Mouse (Mus musculus) E14TG2a.4 (cell line): Measurements from ENCODE around the gene Tcp11l1.

Experiments used
- H3K27me3 ChIP-seq: 2 replicates; pipeline ENCODE4 v1.6.1; 2014; ENCODE audit warnings: low read length, control low read depth; ENCODE audit not compliant: insufficient read depth
- H3K36me3 ChIP-seq: 2 replicates; pipeline ENCODE4 v1.6.1; 2014; ENCODE audit warnings: low read length, control low read depth; ENCODE audit not compliant: insufficient read depth
- H3K4me1 ChIP-seq: replicated peaks from 2 replicates; pipeline ENCODE4 v1.6.1; 2014; ENCODE audit warnings: low read depth, low read length, control low read depth
- H3K4me3 ChIP-seq: replicated peaks from 2 replicates; pipeline ENCODE4 v1.5.1; 2014; ENCODE audit warnings: mild to moderate bottlenecking, low read length
- H3K9me3 ChIP-seq: 2 replicates; pipeline ENCODE4 v1.6.1; 2014; ENCODE audit warnings: low read length, control low read depth
- CTCF ChIP-seq: conservative IDR thresholded peaks from 2 replicates; pipeline ENCODE4 v1.5.1; 2014; ENCODE audit warnings: low read length
- NANOG ChIP-seq: IDR thresholded peaks from 2 replicates; pipeline ENCODE4 v1.6.1; 2014; ENCODE audit warnings: borderline replicate concordance, low read length, mixed read lengths
- POU5F1 ChIP-seq: IDR thresholded peaks from 2 replicates; pipeline ENCODE4 v1.6.1; 2014; ENCODE audit warnings: low read length, borderline replicate concordance

The Tcp11l1 gene

GRCm38 (mm10) chr2:104711585-104712485, at the start of gene Tcp11l1:
Tcp11l1 (minus strand) TSS chr2:104712169.
- TF ChIP-seq POU5F1 = no peak
- no peak for TF ChIP-seq CTCF
- TF ChIP-seq NANOG = no peak
- no peaks in the 10 kb centered on the region for H3K9me3 ChIP-seq
- peaks cover 18% of the 10 kb centered on the region for H3K27me3 ChIP-seq
- H3K4me1 ChIP-seq = peaks cover 36% of the 10 kb centered on the region
- peak within 1 kb of the TSS; percentile 87 for H3K4me3 ChIP-seq
- H3K36me3 ChIP-seq = no peaks in the 10 kb centered on the region

GRCm38 (mm10) chr2:104750611-104751010, 38.6 kb upstream of the Tcp11l1 start:
- Histone ChIP-seq H3K27me3 (no peaks in the 10 kb centered on the region), H3K9me3 (no peaks in the 10 kb centered on the region), H3K36me3 (peaks cover 4% of the 10 kb centered on the region; the same call in 1 of the 2 replicates), H3K4me3 (no peak overlapping the region), H3K4me1 (peaks cover 10% of the 10 kb centered on the region)
- TF ChIP-seq CTCF = peak; percentile 32
- TF ChIP-seq POU5F1 = no peak
- no peak for TF ChIP-seq NANOG

- Histone ChIP-seq H3K36me3 (peaks cover 4% of the 10 kb centered on the region; the same call in 1 of the 2 replicates), H3K27me3 (no peaks in the 10 kb centered on the region), H3K9me3 (no peaks in the 10 kb centered on the region), H3K4me3 (no peak overlapping the region), H3K4me1 (peaks cover 15% of the 10 kb centered on the region)
- TF ChIP-seq NANOG (no peak), CTCF (no peak)
Observed at GRCm38 (mm10) chr2:104748652-104749183, 36.7 kb upstream of the Tcp11l1 start.

GRCm38 (mm10) chr2:104746251-104746650, 34.3 kb upstream of the Tcp11l1 start:
- no peaks in the 10 kb centered on the region for H3K36me3 ChIP-seq
- no peak for TF ChIP-seq NANOG
- no peak for TF ChIP-seq CTCF
- TF ChIP-seq POU5F1 = no peak
- peaks cover 32% of the 10 kb centered on the region for H3K4me1 ChIP-seq
- H3K4me3 ChIP-seq = 0 out of 2 replicates have a peak overlapping the region, but pooled peaks have one; percentile 32
- H3K27me3 ChIP-seq = peaks cover 7% of the 10 kb centered on the region
- no peaks in the 10 kb centered on the region for H3K9me3 ChIP-seq

- Histone ChIP-seq H3K36me3 (no peaks in the 10 kb centered on the region), H3K4me1 (peaks cover 36% of the 10 kb centered on the region), H3K27me3 (peaks cover 19% of the 10 kb centered on the region), H3K4me3 (no peak overlapping the region), H3K9me3 (no peaks in the 10 kb centered on the region)
- TF ChIP-seq NANOG (no peak), POU5F1 (no peak), CTCF (no peak)
Observed at GRCm38 (mm10) chr2:104743971-104744370, 32.0 kb upstream of the Tcp11l1 start.

GRCm38 (mm10) chr2:104743160-104743559, 31.2 kb upstream of the Tcp11l1 start:
- Histone ChIP-seq H3K4me1 (peaks cover 36% of the 10 kb centered on the region), H3K4me3 (peak overlapping the region; percentile 87), H3K27me3 (peaks cover 19% of the 10 kb centered on the region), H3K9me3 (no peaks in the 10 kb centered on the region), H3K36me3 (no peaks in the 10 kb centered on the region)
- TF ChIP-seq POU5F1 (no peak), NANOG (no peak), CTCF (no peak)

GRCm38 (mm10) chr2:104742741-104743064, 30.7 kb upstream of the Tcp11l1 start, which contains the start of gene Depdc7:
Depdc7 (minus strand) TSS chr2:104742878.
- peaks cover 36% of the 10 kb centered on the region for H3K4me1 ChIP-seq
- no peaks in the 10 kb centered on the region for H3K9me3 ChIP-seq
- H3K27me3 ChIP-seq = peaks cover 19% of the 10 kb centered on the region
- peak within 1 kb of the TSS; percentile 87 for H3K4me3 ChIP-seq
- TF ChIP-seq NANOG (no peak), POU5F1 (no peak), CTCF (no peak)
- no peaks in the 10 kb centered on the region for H3K36me3 ChIP-seq

GRCm38 (mm10) chr2:104741896-104742740, 30.1 kb upstream of the Tcp11l1 start:
- TF ChIP-seq POU5F1 = no peak

More at GRCm38 (mm10) chr2:104741896-104742740, 30.1 kb upstream of the Tcp11l1 start:
- Histone ChIP-seq H3K9me3 (no peaks in the 10 kb centered on the region), H3K27me3 (peaks cover 19% of the 10 kb centered on the region), H3K36me3 (no peaks in the 10 kb centered on the region), H3K4me1 (peaks cover 36% of the 10 kb centered on the region), H3K4me3 (peak overlapping the region; percentile 87)
